Mouse (Mus musculus) frontal cortex, adult 2 months (tissue): ENCODE measurements around the gene Fam107b. TPM values are rescaled to one million over a fixed set of nuclear protein-coding genes. Genes with fewer than 3 reads are reported as not detected.
"Not testable (repeated sequence)": the region's sequence is repeated elsewhere in the genome, so short reads cannot be mapped to it uniquely, and the experiment has no call there.

Source experiments
- DNase-seq, 2 experiments: peaks; one replicate each; pipeline ENCODE4 v3.0.0; 2022; ENCODE audit warnings: low spot score in 1 of 2; ENCODE audit errors: extremely low spot score in 1 of 2
- polyA plus RNA-seq: library from polyadenylated mRNA; depleted of rRNA; stranded (reverse); fragments of >200 nt; gene quantifications from 2 replicates; pipeline ENCODE4 v1.2.3, GENCODE M21; 2012

Gene Fam107b
- polyA plus RNA-seq, 1 experiment: 10.4 TPM

DNA sequence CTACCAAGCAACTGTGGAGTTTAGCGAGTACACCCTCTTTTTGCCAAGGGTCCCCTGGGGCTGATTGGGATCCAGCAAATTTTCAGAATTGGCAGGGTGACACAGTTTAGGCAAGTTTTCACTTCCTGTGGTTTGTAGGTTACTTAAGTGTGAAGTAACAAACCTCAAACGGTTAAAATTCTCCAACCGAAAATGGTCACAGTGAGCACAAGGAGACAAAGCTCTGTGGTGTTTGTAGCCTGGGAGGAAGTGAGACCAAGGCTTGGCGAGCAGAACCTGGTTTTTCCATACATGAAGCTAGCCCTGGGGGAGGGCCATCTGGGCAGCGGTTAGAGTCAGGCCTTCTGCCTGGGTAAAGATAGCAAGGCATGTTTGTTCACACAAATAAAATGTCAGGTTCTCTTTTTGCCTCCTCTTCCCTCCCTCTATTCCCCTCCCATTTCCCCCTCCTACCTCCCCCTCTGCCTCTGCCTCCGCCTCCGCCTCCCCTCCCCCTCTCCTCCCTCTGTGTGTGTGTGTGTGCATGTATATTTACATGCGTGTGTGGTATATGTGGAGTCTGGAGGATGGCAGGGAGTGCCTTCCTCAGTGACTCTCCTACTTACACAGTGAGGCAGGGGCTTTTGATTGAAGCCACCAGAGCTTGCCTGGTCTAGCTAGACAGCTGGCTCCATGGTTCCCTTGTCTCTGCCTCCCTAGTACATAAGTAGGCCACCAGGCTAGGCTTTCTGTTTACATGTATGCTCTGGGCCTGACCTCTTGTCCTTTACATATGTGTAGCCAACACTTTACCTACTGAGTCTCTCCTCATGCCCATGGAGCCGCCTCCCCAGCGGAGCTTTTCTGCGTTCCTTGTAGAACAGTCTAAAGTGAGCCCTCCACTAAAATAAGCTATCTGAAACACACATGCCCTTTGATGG is 87.8 kb downstream of the Fam107b start:
- DNase-seq: no peak

DNA sequence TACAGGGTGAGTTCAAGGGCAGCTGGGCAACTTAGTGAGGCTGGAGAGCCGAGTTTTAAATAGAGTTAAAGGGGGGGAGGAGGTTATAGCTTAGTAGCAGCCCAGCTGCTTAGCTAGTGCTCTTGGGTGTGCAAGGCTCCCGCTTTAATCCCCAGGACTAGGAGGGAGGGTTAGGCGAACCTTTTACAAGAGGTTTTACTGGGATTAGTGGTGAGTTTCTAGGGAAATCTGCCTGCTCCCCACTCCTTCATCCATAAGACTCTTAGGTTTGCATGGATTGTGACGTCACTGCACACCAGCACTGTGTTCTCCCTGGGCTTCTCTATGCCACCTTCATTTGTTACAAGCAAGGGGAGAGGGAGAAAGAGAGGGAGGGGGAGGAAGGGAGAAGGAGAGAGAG is 88.6 kb downstream of the Fam107b start:
- no peak for DNase-seq

GRCm38 (mm10) chr2:3659300-3659910 is 89.1 kb downstream of the Fam107b start:
- DNase-seq: peak in 1 of 2 experiments; percentile 2

GRCm38 (mm10) chr2:3664086-3664485 is 93.8 kb downstream of the Fam107b start:
- no peak for DNase-seq

GRCm38 (mm10) chr2:3668682-3669081 is 98.4 kb downstream of the Fam107b start:
- peak; percentile 38 to 60 for DNase-seq

DNA sequence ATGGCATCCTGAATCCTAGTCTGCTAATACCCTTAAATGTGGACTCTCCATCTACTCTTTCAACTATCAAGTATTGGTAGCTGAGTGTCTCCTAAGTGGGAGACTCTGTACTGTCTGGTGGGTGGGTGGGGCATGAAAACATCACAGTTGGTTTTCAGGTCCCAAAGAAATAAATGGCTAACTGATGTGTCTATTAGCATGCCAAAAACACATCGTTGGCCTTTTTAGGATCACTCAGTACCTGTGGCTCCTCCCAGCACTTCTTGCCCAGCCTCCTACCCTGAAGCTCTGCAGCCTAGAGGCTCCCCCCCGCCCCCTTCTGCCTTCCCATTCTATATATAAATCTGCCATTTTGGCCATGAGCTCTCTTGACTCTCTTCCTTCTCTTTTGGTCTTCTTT is 99.4 kb downstream of the Fam107b start:
- DNase-seq: no peak

- no peak for DNase-seq
Measured at GRCm38 (mm10) chr2:3672654-3673367, 102.5 kb downstream of the Fam107b start.

- no peak for DNase-seq
Measured at GRCm38 (mm10) chr2:3675481-3675880, 105.2 kb downstream of the Fam107b start.

DNA sequence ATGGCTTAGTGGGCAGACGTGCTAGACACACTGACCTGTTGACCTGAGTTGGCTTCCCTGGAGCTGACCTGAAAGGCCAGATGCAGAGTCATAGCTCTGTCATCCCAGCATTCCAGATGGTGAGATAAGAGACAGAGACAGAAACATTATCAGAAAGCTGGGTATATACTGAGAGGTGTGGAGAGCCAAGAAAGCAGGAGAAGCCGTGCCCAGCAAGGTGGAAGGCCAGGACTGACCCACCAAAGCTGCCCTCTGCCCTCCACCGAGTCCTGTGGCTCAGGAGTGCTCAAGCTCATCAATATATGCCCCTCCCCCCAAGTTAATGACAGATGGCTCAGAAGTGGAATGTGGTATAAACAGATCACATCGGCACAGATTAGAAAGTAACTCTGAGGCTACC is 112.4 kb downstream of the Fam107b start:
- no peak for DNase-seq

DNA sequence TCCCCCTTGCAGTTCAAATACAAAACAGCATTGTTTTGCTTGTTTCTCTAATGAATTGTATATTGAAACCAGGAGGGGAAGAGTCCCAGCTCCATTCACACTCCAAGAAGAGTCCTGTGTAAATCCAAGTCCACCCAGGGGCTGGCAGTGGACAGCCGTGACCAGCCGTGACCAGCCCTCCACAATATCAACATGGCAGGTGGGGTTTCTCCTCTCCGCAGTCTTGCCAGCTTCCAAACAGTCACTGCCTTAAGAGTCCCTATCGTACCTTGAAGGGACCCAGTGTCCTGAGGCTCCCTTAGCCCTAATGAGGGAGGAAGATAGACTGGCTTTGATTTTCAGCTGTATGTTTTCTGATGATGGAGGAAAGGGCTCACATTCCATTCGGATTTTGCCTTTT is 113.1 kb downstream of the Fam107b start:
- no peak for DNase-seq

GRCm38 (mm10) chr2:3683751-3684229 is 113.5 kb downstream of the Fam107b start:
- no peak for DNase-seq

- DNase-seq: no peak
Measured at GRCm38 (mm10) chr2:3690221-3690620, 119.9 kb downstream of the Fam107b start.

DNA sequence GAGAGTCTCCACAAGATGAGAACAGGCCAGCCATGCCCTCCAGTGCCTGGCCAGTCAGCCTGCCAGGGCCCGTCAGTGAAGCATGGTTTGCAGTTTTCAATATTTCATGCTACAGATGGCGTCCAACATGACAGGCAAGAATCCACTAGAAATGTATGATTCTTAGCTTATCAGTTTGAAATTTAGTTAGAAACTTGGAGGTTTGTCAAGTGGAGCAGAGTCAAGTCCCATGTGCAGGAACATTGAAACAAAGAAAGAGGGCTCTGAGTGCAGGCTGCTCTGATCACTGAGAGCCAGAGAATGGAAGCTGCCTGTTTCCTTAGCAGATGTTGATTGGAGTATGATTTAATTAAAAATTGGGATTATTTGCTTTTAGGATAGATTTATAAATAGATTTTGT is 122.5 kb downstream of the Fam107b start:
- no peak for DNase-seq

DNA sequence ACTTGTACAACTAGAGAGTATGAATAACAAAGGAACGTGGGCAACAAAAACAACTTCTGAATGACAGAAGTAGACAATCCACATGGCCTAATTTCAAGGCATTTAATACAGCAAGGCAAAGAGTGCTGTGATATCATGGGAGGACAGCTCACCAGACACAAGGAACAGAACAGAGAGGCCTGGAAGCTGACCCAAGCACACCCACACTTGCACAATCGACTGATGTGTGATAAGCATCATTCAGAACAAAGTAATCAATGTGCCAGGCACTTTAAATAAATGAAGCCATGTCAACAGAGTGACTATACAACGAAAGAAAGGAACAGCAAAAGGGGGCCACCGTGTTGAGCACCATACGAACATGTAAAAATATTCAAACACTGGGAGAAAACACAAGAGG is 125.6 kb downstream of the Fam107b start:
- DNase-seq: no peak

DNA sequence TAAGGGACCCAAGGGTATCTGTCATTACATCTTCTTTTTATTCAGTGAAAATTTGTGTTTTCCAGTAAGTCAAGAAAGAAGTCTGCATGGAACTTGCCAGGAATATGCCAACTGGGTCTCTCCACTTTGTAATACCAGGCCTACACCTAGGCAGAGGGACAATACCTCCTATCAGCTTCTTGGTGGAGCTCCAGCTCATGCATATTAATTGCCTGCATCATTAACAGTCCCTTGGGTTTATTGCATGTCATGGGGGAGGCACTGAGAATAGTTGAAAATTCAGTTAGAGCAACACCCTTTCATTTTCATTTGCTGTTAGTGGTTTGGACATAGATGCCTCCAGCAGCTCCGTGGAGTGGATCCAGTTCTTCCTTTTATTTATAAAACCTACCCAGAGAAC is 130.1 kb downstream of the Fam107b start:
- DNase-seq: no peak

GRCm38 (mm10) chr2:3702640-3703190 is 132.4 kb downstream of the Fam107b start:
- no peak for DNase-seq

DNA sequence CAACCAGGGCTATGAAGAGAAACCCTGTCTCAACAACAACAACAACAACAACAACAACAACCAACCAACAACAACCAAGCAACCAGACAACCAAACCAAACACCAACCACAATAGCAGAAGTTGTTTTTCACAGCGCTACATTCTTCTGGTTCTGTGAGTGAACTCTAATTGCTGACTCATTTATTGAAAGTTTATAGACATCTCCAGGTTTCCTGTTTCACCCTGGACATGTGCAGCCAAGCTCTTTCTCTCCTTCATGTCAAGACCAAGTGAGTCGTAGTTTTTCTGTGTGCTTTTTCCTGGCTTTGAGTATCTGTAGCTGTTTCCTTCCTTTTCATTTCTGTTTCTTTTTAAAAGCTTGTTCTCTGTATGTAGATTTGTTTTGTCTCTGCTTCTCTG is 133.5 kb downstream of the Fam107b start:
- no peak for DNase-seq

GRCm38 (mm10) chr2:3704311-3705162 is 134.2 kb downstream of the Fam107b start:
- no peak for DNase-seq

GRCm38 (mm10) chr2:3705283-3705682 is 135.0 kb downstream of the Fam107b start:
- not testable (repeated sequence) for DNase-seq

DNA sequence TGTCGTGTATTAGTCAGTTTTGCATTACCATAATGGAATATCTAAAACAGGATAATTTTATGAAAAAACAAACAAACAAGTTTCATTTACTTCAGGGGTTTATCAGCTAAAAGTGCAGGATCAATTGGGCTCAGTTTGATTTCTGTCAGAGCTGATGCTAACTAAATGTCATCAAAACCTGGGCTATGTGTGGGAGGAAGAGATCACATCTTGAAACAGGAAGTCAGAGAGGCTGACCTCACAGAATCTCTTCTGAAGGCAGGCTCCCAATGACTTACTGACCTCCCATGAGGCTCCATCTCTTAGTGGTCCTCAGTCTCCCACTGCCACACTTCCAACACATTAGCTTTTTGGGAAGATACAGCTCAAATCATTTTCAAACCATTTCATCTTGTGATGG is 136.9 kb downstream of the Fam107b start:
- DNase-seq: no peak
